8 mouse cellular contexts compared by ENCODE assay signal in genomic region chr12:73583813-73584609, GRCm38 (mm10). TPM values are rescaled to one million over a fixed set of nuclear protein-coding genes. Genes with fewer than 3 reads are reported as not detected.
DNase-seq lines count a peak whose midpoint lies in the region; ATAC-seq and TF ChIP-seq lines count a peak whose summit lies in the region.

No protein-coding gene starts in this region.

- intact Hi-C loops in heart, adult 2 months (cut with DNase I) = loop anchor here (1.0 to 5.0 kb wide), 4 partner anchors 19 to 103 kb away; no protein-coding TSS in a partner anchor

- 9% methylated on average over 33 of the region's 33 CpGs for WGBS in heart, adult 2 months
- WGBS in lung, postnatal 0 days = 9% methylated on average over 33 of the region's 33 CpGs
- WGBS in stomach, embryonic 14.5 days = 7% methylated on average over 33 of the region's 33 CpGs

- no peak for TF ChIP-seq POLR2A in bone marrow macrophage, adult 2 months (IDR thresholded peaks at IDR 0.05; ENCODE audit: borderline replicate concordance, low read depth, low read length)
- no peak; the same call in 1 of the 2 replicates for TF ChIP-seq POLR2A in heart, adult 2 months (IDR thresholded peaks at IDR 0.05; ENCODE audit: insufficient read depth, low read depth, low read length)

- peaks cover 2% of the 10 kb centered on the region; the same call in 1 of the 2 replicates for H3K27me3 ChIP-seq in heart, adult 2 months (ENCODE audit: control insufficient read depth, insufficient read depth, low read length)
- H3K27me3 ChIP-seq in lung, postnatal 0 days (replicated peaks; ENCODE audit: insufficient read depth, low read length) = peaks cover 4% of the 10 kb centered on the region; the same call in 1 of the 2 replicates
- peaks cover 5% of the 10 kb centered on the region; the same call in 1 of the 2 replicates for H3K27me3 ChIP-seq in stomach, embryonic 14.5 days (ENCODE audit: control insufficient read depth, insufficient read depth, low read length)

- peak overlapping the region; percentile 75 for H3K4me3 ChIP-seq in bone marrow macrophage, adult 2 months (ENCODE audit: insufficient read depth, low read length)
- H3K4me3 ChIP-seq in heart, adult 2 months = peak overlapping the region; percentile 87
- H3K4me3 ChIP-seq in lung, postnatal 0 days (ENCODE audit: low read depth, low read length) = peak overlapping the region; percentile 75
- H3K4me3 ChIP-seq in stomach, embryonic 14.5 days (ENCODE audit: low read depth, low read length) = peak overlapping the region; percentile 50

- DNase-seq in cerebellum, postnatal 14 days = peak; percentile 13 to 44
- DNase-seq in cerebellum, postnatal 36 days = no peak
- peak; percentile 47 to 58 for DNase-seq in heart, adult 2 months
- DNase-seq in kidney, adult 8-10 months = peak; percentile 41 to 61
- peak; percentile 81 for DNase-seq in lung, postnatal 0 days (ENCODE audit: low spot score)
- no peak for DNase-seq in layer of hippocampus, adult 11-12 months (ENCODE audit: low spot score)

- peaks cover 3% of the 10 kb centered on the region; the same call in 1 of the 2 replicates for H3K36me3 ChIP-seq in heart, adult 2 months (ENCODE audit: control insufficient read depth, insufficient read depth, low read length)
- H3K36me3 ChIP-seq in lung, postnatal 0 days (ENCODE audit: insufficient read depth, low read length) = no peaks in the 10 kb centered on the region
- no peaks in the 10 kb centered on the region for H3K36me3 ChIP-seq in stomach, embryonic 14.5 days (ENCODE audit: control insufficient read depth, insufficient read depth, low read length)

- peak overlapping the region; percentile 94 for H3K4me2 ChIP-seq in lung, postnatal 0 days (replicated peaks; ENCODE audit: low read depth, low read length)
- H3K4me2 ChIP-seq in stomach, embryonic 14.5 days (replicated peaks; ENCODE audit: low read depth, low read length) = peak overlapping the region; percentile 81

- peak; percentile 76 for ATAC-seq in lung, postnatal 0 days
- peak; percentile 57 for ATAC-seq in stomach, embryonic 14.5 days (ENCODE audit: insufficient number of reproducible peaks, insufficient read depth, low FRiP score, low read depth)

- H3K9me3 ChIP-seq in lung, postnatal 0 days (ENCODE audit: low read length) = no peaks in the 10 kb centered on the region
- H3K9me3 ChIP-seq in stomach, embryonic 14.5 days (ENCODE audit: control insufficient read depth, low read depth, low read length) = no peaks in the 10 kb centered on the region

- TF ChIP-seq CTCF in bone marrow macrophage, adult 2 months (IDR thresholded peaks at IDR 0.05; ENCODE audit: low read depth, low read length) = no peak
- TF ChIP-seq CTCF in heart, adult 2 months (IDR thresholded peaks at IDR 0.05) = peak; percentile 70
- TF ChIP-seq CTCF in lung, postnatal 0 days (IDR thresholded peaks at IDR 0.05) = peak; percentile 72

- H3K79me2 ChIP-seq in heart, adult 2 months (replicated peaks; ENCODE audit: control insufficient read depth, insufficient read depth, low read length) = peaks cover 2% of the 10 kb centered on the region; the same call in 1 of the 2 replicates

- TF ChIP-seq EP300 in heart, adult 2 months (IDR thresholded peaks at IDR 0.05; ENCODE audit: insufficient read depth, low read depth, low read length) = 0 out of 2 replicates have a peak, but pooled peaks have one; percentile 39
- TF ChIP-seq EP300 in lung, postnatal 0 days (IDR thresholded peaks at IDR 0.05) = peak; percentile 84

- peaks cover 15% of the 10 kb centered on the region for H3K4me1 ChIP-seq in bone marrow macrophage, adult 2 months (ENCODE audit: control insufficient read depth, insufficient read depth, low read length)
- H3K4me1 ChIP-seq in heart, adult 2 months (ENCODE audit: control insufficient read depth, insufficient read depth, low read length) = peaks cover 4% of the 10 kb centered on the region
- no peaks in the 10 kb centered on the region for H3K4me1 ChIP-seq in lung, postnatal 0 days (ENCODE audit: insufficient read depth, low read depth, low read length)
- 0 out of 2 replicates have a peak, but pooled peaks cover 4% of the 10 kb centered on the region for H3K4me1 ChIP-seq in stomach, embryonic 14.5 days (ENCODE audit: control insufficient read depth, insufficient read depth, low read length)

- H3K27ac ChIP-seq in bone marrow macrophage, adult 2 months (ENCODE audit: insufficient read depth, low read depth, low read length) = no peak overlapping the region
- H3K27ac ChIP-seq in heart, adult 2 months = peak overlapping the region; percentile 97
- H3K27ac ChIP-seq in lung, postnatal 0 days (ENCODE audit: low read length) = peak overlapping the region; percentile 95
- peak overlapping the region; percentile 41; the same call in 1 of the 2 replicates for H3K27ac ChIP-seq in stomach, embryonic 14.5 days (ENCODE audit: low read length)

- peak overlapping the region; percentile 84 for H3K9ac ChIP-seq in heart, adult 2 months (ENCODE audit: low read depth, low read length)
- peak overlapping the region; percentile 82 for H3K9ac ChIP-seq in lung, postnatal 0 days (replicated peaks; ENCODE audit: low read depth)
- H3K9ac ChIP-seq in stomach, embryonic 14.5 days (replicated peaks; ENCODE audit: low read depth, low read length) = peak overlapping the region; percentile 53

RNA-seq across cellular contexts. Expression of gene Prkch, which starts 0.6 kb away (rescaled TPM):
- 42.6 and 44.7 TPM in 2 replicates for polyA plus RNA-seq in bone marrow macrophage, adult 2 months (2012; ENCODE audit: insufficient read depth, insufficient read length, missing spikeins)
- total RNA-seq in heart, adult 2 months (2021) = 10 to 100 TPM; 16.6 to 17.5 TPM
- 9.7 and 13.3 TPM in 2 replicates for polyA plus RNA-seq in heart, adult 2 months (2012; rRNA removed)
- 20.0 and 20.9 TPM in 2 replicates for polyA plus RNA-seq in lung, postnatal 0 days (2015; fragmentation: Nextera tagmentation; extraction: Ambion mirVana)
- 12.0 and 12.1 TPM in 2 replicates for polyA plus RNA-seq in stomach, embryonic 14.5 days (2014; fragmentation: Nextera tagmentation; extraction: Ambion mirVana)

RNA-seq across cellular contexts. Expression of gene Tmem30b, which starts 37.8 kb away (rescaled TPM):
- polyA plus RNA-seq in bone marrow macrophage, adult 2 months (2012; ENCODE audit: insufficient read depth, insufficient read length, missing spikeins) = not detected in 2 replicates
- under 1 TPM; 0.18 TPM for total RNA-seq in heart, adult 2 months (2021)
- polyA plus RNA-seq in heart, adult 2 months (2012; rRNA removed) = 0.12 and 0.64 TPM in 2 replicates
- 19.3 and 19.4 TPM in 2 replicates for polyA plus RNA-seq in lung, postnatal 0 days (2015; fragmentation: Nextera tagmentation; extraction: Ambion mirVana)
- 14.5 and 16.8 TPM in 2 replicates for polyA plus RNA-seq in stomach, embryonic 14.5 days (2014; fragmentation: Nextera tagmentation; extraction: Ambion mirVana)

Comparison
In these comparisons a context has a peak if more than half of its experiments do, and no peak if none do; other contexts are left out.
1. DNase-seq: peak in cerebellum, postnatal 14 days (2 of 2), heart, adult 2 months (2 of 2), kidney, adult 8-10 months (2 of 2) and lung, postnatal 0 days (single experiment); none in cerebellum, postnatal 36 days (0 of 2) and layer of hippocampus, adult 11-12 months (single experiment).
2. Peak in every context shown above with its lines, with median percentiles within 50 percentile points of each other: H3K4me3 ChIP-seq and H3K9ac ChIP-seq.